Mouse (Mus musculus): ENCODE measurements around the gene Dnajb4.

The Dnajb4 gene

DNA sequence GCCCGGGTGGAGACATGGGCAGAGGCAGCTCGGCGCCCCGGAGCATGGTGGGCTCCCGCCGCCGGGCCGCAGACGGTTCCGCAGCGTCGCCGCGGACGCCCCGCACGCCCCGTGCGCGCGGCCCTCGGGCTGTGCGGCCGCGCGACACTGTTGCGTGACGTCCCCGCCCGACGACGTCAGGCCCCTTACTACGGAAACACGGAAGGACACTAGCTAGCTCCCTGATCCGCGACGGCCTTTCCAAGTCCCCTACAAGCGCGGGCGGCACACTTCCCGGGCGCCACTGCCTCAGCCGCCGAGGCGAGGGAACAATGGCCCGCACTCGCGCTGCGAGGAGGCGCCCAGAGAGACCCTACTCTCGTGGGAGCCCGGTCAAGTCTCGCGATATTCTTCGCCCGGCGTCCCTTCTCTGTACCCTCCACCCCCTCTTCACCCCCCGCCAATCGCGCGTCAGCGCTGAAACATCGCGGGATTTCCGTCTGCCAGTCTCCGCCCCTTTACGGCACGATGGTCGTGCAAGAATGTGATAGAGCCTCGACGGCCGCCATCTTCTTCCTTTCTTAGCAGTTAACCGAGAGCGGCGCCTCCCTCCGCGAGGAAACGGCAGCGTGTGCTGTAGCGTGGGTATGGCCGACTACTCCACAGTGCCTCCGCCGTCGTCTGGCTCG is at the start of gene Dnajb4, which contains the start of gene Fubp1:
Dnajb4 (minus strand) TSS at position 336 of the 668 bp plus-strand sequence.
Fubp1 (plus strand) TSS at position 456 of the 668 bp plus-strand sequence.
- peak; percentile 92 for ATAC-seq (ENCODE audit: insufficient number of reproducible peaks, low FRiP score, low TSS enrichment)

DNA sequence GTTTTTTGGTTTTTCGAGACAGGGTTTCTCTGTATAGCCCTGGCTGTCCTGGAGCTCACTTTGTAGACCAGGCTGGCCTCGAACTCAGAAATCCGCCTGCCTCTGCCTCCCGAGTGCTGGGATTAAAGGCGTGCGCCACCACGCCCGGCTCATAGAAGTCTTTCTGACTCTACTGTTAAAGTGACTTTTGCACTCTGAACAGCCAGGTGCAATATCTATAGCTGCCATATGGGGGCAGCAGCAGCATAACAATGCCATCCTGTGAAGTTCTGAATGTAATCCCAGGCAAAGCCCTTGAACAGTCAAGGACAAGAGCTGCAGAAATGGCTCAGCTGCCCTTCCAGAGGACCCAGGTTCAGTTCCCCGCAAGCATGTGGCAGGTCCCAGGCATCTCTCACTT is 49.3 kb upstream of the Dnajb4 start:
- ATAC-seq (ENCODE audit: insufficient number of reproducible peaks, low FRiP score, low TSS enrichment) = peak; percentile 64; the same call in 1 of the 2 replicates

DNA sequence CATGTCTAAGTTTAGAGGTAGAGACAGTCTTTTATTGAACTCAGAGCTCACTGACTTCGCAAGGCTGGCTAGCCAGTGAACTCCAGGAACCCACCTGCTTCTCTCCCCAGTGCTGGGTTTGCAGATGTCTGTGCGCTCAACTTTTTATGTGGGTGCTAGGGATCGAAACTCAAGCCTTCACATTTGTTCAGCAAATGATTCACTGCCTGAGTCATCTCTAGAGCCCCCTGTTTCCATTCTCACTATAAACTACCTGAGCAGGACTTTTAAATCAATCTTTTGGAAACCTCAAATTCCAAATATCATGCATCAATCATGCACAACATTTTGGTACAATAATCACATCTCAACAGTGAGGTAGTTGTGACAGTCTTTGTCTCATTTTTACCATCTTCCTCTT is 47.4 kb upstream of the Dnajb4 start:
- no peak for ATAC-seq (ENCODE audit: insufficient number of reproducible peaks, low FRiP score, low TSS enrichment)

DNA sequence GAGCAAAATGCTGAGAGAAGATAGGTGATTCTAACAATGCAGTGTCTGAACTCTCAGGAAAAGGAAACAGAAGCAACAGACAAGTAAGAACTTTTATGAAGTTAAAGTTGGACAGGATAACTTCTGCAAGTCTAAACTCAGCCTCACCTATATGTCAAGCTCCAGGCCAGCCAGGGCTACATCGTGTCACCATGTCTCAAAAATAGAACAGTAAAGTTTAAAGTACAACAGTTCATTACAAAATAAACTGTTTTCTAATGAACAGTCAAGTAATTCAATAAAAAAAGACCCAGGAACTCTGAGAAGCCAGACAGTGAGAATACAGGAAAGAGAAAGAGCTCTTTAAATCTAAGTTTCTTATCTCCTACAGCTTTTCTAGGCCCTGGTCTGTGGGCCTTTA is 40.4 kb upstream of the Dnajb4 start:
- ATAC-seq (ENCODE audit: insufficient number of reproducible peaks, low FRiP score, low TSS enrichment) = no peak

DNA sequence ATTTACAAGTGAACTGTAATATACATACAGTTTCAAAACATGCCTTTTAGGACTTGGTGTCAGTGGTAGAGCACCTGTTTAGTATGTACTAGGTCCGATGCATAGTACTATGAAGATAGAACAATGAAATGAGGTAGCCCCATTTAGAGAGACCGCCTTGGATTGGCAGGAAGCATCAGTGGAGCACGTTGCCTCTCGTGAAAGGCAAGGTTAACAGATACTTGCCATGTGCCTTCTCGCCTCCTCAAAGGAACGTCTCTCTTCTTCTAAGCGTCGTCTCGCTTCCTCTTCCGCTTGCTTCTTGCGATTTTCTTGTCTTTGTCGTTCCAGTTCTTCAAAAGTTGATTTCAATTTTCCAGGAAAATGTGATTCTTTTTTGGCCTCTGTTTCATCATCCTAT is 37.6 kb upstream of the Dnajb4 start:
- ATAC-seq (ENCODE audit: insufficient number of reproducible peaks, low FRiP score, low TSS enrichment) = no peak

DNA sequence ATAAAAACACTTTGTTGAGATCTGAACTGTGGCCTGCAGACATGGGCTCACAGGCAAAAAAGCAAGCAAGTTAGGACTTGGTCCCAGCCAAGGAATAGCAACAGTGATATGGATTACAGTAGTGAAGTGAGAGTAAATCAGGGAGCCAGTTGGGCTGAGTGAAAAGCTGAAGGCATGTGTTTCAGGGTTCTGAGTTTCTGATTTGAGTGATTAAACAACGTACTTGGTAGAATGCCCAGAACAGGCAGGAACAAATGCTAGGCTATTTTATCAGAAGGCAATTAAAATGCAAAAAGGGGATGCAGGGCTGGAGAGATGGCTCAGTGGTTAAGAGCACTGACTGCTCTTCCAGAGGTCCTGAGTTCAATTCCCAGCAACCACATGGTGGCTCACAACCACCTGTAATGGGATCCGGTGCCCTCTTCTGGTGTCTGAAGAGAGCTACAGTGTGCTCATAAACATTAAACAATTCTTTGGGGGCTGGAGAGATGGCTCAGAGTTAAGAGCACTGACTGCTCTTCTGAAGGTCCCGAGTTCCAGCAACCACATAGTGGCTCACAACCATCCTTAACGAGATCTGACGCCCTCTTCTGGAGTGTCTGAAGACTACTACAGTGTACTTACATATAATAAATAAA is 35.3 kb upstream of the Dnajb4 start:
- ATAC-seq (ENCODE audit: insufficient number of reproducible peaks, low FRiP score, low TSS enrichment) = no peak

DNA sequence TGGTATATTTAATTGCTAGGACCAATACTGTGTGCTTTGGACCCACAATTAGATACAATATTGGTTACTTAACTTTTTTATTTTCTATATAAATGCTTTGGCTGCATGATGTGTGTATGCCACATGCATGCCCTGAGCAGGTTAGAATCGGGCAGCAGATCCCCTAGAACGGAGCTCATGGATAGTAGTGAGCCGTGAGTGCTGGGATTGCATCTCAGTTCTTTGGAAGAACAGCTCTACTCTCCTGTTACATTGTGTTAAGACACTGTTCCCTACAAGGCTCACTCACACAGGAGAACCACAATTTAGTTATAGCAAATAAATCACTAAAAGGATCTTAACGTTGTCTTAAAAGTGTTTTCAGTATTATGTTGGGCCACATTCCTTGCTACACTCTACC is 33.2 kb upstream of the Dnajb4 start:
- no peak for ATAC-seq (ENCODE audit: insufficient number of reproducible peaks, low FRiP score, low TSS enrichment)

DNA sequence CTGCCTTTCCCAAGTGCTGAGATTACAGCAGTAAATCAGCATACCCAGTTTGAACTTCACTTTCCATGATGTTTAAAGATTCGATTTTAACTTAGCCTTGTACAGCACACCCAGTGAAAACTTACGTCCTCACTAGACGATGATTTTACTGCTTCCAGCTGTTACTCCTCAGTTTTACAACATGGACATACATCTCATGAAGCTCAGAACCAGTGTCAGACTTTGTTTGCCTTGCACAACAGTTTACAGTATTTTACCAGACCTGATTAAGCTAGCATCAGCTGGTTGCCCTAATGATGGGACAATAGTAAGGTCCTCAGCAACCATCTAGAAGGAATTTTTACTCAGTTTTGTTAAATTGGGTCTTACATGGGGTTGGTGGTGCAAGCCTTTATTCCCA is 31.0 kb upstream of the Dnajb4 start:
- ATAC-seq (ENCODE audit: insufficient number of reproducible peaks, low FRiP score, low TSS enrichment) = no peak

DNA sequence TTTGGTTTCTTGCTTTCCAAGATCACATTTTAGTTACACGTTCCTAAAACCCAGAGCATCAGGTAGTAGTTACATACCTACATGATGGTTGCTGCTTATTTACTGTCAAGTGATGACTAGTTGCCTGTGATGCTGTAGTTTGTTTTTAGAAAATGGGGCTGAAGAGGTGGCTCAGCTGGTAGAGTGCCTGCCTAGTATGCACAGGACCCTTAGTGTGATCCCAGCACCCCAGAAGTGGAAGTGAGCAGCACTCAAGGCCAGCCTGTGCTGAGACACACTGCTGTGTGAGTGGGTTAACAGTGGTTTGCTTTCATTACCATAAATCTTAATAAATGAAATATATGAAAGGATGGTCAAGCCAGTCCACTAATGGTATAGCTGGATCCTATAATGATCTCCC is 29.5 kb upstream of the Dnajb4 start:
- no peak for ATAC-seq (ENCODE audit: insufficient number of reproducible peaks, low FRiP score, low TSS enrichment)

DNA sequence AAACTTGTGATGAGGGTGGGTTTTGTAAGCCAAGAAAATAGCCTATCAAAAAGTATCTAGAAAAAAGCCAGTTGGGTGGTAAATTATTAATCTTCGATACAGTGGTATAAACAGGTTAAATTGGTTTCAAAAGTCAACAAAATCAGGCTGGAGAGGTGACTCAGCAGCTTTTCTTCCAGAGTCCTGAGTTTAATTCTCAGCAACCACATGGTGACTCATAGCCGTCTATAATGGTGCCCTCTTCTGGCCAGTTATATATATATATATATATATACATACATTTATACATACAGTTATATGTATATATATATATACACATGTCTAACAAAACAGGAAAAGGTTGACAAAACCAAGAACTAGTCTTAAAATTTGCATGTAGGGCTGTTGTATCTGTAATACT is 28.7 kb upstream of the Dnajb4 start:
- no peak for ATAC-seq (ENCODE audit: insufficient number of reproducible peaks, low FRiP score, low TSS enrichment)

DNA sequence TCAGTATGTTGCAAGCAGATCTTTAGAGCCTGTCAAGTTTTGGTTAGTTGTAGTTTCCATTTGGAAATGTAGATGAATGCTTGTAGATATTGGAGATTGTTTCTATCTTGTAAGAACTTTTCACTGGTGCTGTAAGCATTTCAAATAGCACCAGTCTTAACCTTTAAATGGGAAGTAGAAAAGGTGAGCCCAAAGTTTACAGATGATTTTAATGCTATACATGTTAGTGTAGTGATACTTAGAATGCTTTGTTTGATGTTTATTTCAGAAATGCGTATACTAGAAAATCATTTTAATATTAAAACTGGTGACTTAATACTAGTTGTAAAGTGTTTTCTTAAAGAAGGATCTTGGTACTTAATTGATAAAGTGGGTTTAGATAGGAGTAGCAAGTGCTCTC is 25.7 kb upstream of the Dnajb4 start:
- no peak for ATAC-seq (ENCODE audit: insufficient number of reproducible peaks, low FRiP score, low TSS enrichment)

DNA sequence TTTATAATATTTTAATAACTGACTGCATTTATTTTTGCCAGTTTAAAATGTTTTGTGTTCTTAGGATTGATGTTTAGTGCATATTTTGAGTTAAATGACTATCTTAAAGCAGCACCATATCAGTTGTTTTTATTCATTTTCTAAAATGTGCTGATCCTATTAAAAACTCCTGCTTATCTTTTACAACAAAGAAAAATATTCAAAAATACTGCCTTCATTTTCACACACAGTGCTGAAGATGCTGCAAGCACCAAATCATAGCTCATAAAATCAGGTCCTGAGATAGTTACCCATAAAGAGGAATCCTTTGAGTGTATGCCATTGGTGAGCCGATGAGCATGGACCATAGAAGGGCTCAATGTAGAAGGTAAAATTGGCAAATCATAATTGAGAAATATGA is 25.1 kb upstream of the Dnajb4 start:
- ATAC-seq (ENCODE audit: insufficient number of reproducible peaks, low FRiP score, low TSS enrichment) = no peak

DNA sequence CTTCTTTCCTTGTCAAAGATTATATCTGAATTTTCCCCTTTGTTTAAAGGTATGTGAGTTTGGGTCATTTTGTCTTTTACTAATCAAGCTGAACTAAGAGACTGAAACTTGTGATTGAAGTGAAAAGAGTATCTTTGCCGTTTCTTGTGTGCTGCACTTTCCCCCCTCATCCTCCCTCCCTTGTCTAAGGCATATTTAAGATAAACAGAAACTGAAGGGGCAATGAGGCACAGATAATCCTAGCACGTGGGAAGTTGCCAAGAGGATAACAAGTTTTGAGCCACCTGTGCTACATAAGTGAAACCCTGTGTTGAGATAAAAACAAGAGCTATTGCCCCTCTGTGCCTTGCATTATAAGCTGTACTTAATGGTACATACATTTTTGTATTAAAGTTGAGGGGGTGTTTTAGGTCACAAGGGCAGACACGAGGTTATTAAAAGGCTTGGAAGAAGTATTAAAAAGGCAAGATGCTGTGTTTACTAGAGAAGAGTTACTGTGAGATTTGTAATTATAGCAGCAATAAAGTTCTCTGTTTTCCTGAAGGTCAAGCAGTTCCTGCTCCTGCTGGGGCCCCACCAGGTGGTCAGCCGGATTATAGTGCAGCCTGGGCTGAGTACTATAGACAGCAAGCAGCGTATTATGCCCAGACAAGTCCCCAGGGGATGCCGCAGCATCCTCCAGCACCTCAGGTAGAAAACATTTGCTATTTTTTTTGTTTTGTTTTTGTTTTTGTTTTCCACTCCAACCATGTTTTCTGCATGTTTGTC is 21.4 kb upstream of the Dnajb4 start:
- ATAC-seq (ENCODE audit: insufficient number of reproducible peaks, low FRiP score, low TSS enrichment) = no peak

DNA sequence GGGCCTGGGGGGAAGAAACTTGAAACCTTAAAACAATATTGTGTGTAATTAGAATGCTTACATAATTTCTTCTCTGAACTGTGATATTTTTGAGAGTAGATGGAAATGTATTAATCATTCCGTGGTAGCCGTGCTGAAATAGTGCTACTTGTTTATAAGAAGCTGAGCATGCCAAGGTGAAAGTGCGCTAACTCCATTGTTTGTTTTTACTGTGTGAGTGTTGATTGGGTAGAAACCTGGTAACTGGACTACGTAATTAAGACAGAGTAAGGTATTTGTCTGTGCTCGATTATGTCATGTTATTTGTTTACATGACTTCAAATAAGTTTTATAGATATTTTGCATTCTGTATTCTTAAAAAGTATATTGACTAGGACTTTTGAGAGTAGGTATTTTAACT is 19.2 kb upstream of the Dnajb4 start:
- no peak for ATAC-seq (ENCODE audit: insufficient number of reproducible peaks, low FRiP score, low TSS enrichment)

DNA sequence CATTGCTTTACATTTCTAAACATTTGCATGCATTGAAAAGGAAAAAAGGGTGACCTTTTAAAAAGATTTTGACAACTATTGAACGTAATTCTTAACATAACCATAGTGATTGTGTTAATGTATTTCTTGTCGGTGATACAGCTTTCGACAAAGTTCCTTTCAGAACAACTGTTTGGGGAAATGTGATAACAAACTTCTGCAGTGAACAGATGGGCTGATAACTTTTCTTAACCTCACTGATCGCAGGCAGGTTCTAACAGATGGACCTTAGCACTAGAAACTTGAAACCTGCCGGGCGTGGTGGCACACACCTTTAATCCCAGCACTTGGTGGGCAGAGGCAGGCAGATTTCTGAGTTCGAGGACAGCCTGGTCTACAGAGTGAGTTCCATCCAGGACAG is 18.7 kb upstream of the Dnajb4 start:
- ATAC-seq (ENCODE audit: insufficient number of reproducible peaks, low FRiP score, low TSS enrichment) = no peak

DNA sequence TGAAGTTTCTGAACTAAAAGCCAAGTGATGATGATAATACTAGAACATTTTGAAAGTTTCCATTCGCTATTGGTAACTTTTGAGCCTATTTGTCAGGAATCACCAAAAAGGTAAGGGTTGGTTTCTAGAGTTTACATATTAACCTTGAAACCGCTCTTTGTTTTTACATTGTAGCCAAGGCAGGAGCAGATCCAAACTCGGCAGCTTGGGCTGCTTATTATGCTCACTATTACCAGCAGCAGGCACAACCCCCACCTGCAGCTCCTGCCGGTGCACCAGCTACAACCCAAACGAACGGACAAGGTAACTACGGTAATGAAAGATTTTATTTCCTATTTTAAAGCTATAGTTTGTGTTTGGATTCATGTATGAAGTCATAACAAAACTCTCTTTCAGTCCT is 15.8 kb upstream of the Dnajb4 start:
- no peak for ATAC-seq (ENCODE audit: insufficient number of reproducible peaks, low FRiP score, low TSS enrichment)

DNA sequence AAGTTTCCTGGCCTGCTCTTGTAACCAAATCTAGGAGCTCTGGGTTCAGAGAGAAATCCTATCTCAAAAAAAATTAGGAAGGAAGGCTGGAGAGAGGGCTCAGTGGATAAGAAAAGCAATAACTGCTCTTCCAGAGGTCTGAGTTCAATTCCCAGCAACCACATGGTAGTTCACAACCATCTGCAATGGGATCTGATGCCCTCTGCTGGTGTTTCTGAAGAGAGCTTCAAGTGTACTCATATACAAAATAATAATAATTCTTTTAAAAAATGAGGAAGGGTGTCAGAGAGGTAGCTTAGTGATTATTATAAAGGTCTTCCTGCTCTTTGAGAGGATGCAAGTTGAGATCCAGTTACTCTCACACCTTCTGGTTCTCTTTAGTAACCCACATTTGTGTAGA is 14.8 kb upstream of the Dnajb4 start:
- no peak for ATAC-seq (ENCODE audit: insufficient number of reproducible peaks, low FRiP score, low TSS enrichment)

DNA sequence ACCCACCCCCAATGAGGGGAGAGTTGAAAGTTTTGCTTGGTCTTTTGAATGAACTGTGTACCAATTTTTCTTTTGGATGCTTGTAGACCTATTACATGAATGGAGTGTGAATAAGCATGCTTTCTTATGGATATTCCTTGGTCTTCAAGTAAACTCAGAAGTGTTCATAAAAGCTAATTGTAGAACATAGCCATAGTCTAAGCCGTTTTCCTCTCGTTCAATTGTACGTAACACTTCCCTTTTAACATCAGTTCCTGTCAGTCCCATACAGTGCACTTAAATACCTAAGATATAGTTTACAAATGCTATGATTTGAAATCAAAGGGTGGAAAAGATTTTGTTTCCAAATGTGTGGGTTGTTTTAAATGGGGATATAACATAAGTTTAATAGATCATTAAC is 3.3 kb upstream of the Dnajb4 start:
- no peak for ATAC-seq (ENCODE audit: insufficient number of reproducible peaks, low FRiP score, low TSS enrichment)

DNA sequence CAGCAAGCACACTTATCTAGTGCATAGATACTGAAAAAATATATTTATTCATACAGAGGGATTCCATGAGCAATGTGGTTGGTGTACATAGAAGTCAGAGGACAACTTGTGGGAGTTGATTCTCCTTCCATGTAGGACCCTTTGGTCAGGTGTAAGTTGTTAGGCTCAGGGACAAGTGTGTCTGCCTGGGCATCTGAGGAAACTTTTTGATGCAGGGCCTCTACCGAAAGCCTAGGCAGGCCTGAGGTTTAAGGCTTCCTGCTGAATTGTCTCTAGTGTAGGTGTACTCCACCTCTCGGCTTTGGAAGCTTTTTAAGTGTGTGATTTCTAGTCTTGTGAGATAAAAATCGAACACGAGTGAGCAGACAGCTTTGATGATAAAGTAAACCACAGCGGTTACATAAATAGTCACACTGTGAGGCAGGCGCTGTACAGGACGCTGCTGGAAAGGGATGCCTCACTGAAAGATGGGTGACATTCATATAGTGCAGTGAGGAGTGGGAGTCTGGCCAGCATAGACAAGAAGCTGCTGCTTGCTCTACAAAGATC is 1.7 kb upstream of the Dnajb4 start:
- ATAC-seq (ENCODE audit: insufficient number of reproducible peaks, low FRiP score, low TSS enrichment) = no peak

DNA sequence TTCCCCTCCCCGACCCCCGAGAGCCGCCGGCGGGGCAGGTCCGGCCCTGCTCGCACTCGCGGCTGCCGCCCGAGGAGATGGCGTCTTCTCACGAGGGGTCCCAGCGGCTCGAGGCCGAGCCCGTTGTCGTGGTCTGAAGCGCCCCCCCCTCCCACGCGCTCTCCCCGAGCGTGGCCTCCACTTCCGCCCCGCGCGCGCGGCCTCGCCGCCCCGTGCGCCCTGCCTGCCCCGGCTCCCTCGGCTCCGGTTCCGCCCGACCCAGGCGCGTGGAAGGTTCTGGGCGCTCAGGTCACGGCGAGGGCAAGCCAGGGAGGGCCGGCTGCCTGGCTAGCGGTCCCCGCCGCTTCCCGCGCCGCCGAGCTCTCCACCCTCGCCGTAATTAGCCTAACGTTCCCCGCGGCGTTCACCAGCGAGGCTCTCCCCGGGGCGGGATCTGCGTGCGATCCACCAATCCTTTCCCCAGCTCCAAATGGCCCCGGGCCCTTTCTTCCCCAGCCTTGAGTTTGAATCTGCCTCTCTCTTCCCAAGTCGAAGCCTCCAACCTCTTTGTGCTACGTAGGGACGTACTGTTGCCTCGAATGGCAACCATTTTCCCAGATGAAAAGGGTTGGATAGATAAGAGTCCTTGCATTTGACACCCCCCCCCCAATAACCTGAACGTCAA is 758 bp upstream of the Dnajb4 start:
- peak; percentile 50 for ATAC-seq (ENCODE audit: insufficient number of reproducible peaks, low FRiP score, low TSS enrichment)
